Mouse (Mus musculus) heart, adult 2 months (tissue): Measurements from ENCODE around the gene Tspan4. TPM values are rescaled to one million over a fixed set of nuclear protein-coding genes. Genes with fewer than 3 reads are reported as not detected.
A peak's percentile ranks its signal among the peaks of the same experiment; 100 is the strongest.

Experiments
- DNase-seq, 2 experiments: peaks; one replicate each; pipeline ENCODE4 v3.0.0; 2021
- H3K27ac ChIP-seq: fragments of 200-600 bp; 2 replicates; pipeline ENCODE4 v1.8.1; 2022
- H3K27me3 ChIP-seq: fragments of 200-500 bp; 2 replicates; pipeline ENCODE4 v1.6.1; 2012; ENCODE audit warnings: mild to moderate bottlenecking, low read length, inconsistent platforms, mixed read lengths; ENCODE audit not compliant: control insufficient read depth, insufficient read depth
- H3K36me3 ChIP-seq: fragments of 200-500 bp; 2 replicates; pipeline ENCODE4 v1.6.1; 2012; ENCODE audit warnings: low read length, inconsistent platforms; ENCODE audit not compliant: control insufficient read depth, insufficient read depth
- H3K4me1 ChIP-seq: fragments of 200-500 bp; 2 replicates; pipeline ENCODE4 v1.6.1; 2011; ENCODE audit warnings: low read length; ENCODE audit not compliant: control insufficient read depth, insufficient read depth
- H3K4me3 ChIP-seq: fragments of 200-600 bp; 2 replicates; pipeline ENCODE4 v1.8.1; 2022
- H3K79me2 ChIP-seq: fragments of 200-500 bp; replicated peaks from 2 replicates; pipeline ENCODE4 v1.6.1; 2012; ENCODE audit warnings: mild to moderate bottlenecking, inconsistent platforms, low read length, moderate library complexity, mixed read lengths; ENCODE audit not compliant: control insufficient read depth, insufficient read depth
- H3K9ac ChIP-seq: fragments of 200-500 bp; 2 replicates; pipeline ENCODE4 v1.6.1; 2012; ENCODE audit warnings: low read depth, mild to moderate bottlenecking, control low read depth, inconsistent platforms, low read length, mixed read lengths
- CTCF ChIP-seq: fragments of 200-600 bp; IDR thresholded peaks from 2 replicates; pipeline ENCODE4 v1.8.1; 2022; ENCODE audit warnings: antibody characterized with exemption, mild to moderate bottlenecking, moderate library complexity
- EP300 ChIP-seq: fragments of 200-500 bp; IDR thresholded peaks from 2 replicates; pipeline ENCODE4 v1.6.1; 2011; ENCODE audit warnings: low read depth, low read length, control low read depth; ENCODE audit not compliant: insufficient read depth
- POLR2A ChIP-seq: fragments of 200-500 bp; IDR thresholded peaks from 2 replicates; pipeline ENCODE4 v1.6.1; 2011; ENCODE audit warnings: mild to moderate bottlenecking, low read depth, low read length, control low read depth; ENCODE audit not compliant: insufficient read depth
- WGBS: fragments of 180-500 bp; shearing (Covaris S2); methylation state at CpG from one replicate; pipeline ENCODE4 v1.1.7; 2018; 5-methylcytosine and 5-hydroxymethylcytosine counted together
- intact Hi-C: fragments of 180-260 bp; cut with DNase I; formaldehyde crosslinking; loops from one replicate; pipeline ENCODE4 v1.15.1; 2025
- polyA plus RNA-seq: library from polyadenylated mRNA; depleted of rRNA; stranded (reverse); fragments of >200 nt; gene quantifications from 2 replicates; pipeline ENCODE4 v1.2.3, GENCODE M21; 2012
- total RNA-seq, 2 experiments: library from RNA; stranded (reverse); gene quantifications; 2 replicates each; pipeline ENCODE4 v1.2.3; 2021

Tspan4 gene
- total and polyA plus RNA-seq, 3 experiments: 17.1 to 77.5 (median 40.0) TPM

DNA sequence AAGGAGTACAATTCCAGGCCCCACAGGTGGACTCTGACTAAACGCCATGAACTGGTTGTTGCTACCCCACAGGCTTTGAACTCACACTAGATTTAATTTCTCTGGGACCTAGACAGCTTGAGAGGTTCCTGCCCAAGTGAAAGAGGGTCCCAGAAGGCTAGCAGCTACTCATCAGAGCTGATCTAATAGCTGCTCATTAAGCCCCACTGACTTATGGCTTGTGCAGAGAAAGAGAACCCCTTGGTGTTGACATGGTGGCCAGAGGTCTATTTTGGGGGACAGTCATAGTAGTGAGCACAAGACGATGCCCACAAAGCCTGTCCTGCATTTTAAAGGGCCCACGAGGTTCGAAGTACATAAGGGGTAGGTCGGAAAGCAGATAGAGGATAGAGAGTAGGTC lies 880 bp upstream of the Tspan4 start:
- intact Hi-C loops: no loop called here
- Histone ChIP-seq H3K27ac (peak overlapping the region; percentile 91; the same call in 1 of the 2 replicates), H3K4me1 (peaks cover 19% of the 10 kb centered on the region), H3K9ac (peak overlapping the region; percentile 81), H3K36me3 (no peaks in the 10 kb centered on the region), H3K4me3 (peak overlapping the region; percentile 95), H3K27me3 (no peaks in the 10 kb centered on the region), H3K79me2 (no peaks in the 10 kb centered on the region; the same call in 1 of the 2 replicates)
- TF ChIP-seq CTCF (no peak), EP300 (no peak), POLR2A (no peak)
- 3% methylated on average over 5 of the region's 5 CpGs for WGBS
- no peak for DNase-seq

GRCm38 (mm10) chr7:141475805-141476158 lies 742 bp downstream of the Tspan4 start:
- Histone ChIP-seq H3K9ac (peak overlapping the region; percentile 81), H3K27ac (peak overlapping the region; percentile 91), H3K4me1 (peaks cover 18% of the 10 kb centered on the region), H3K27me3 (no peaks in the 10 kb centered on the region), H3K4me3 (peak overlapping the region; percentile 95), H3K79me2 (no peaks in the 10 kb centered on the region; the same call in 1 of the 2 replicates), H3K36me3 (no peaks in the 10 kb centered on the region)
- TF ChIP-seq POLR2A (no peak), CTCF (no peak), EP300 (no peak)
- WGBS: 1% methylated on average over 12 of the region's 12 CpGs
- DNase-seq: no peak
- intact Hi-C loops: no loop called here

DNA sequence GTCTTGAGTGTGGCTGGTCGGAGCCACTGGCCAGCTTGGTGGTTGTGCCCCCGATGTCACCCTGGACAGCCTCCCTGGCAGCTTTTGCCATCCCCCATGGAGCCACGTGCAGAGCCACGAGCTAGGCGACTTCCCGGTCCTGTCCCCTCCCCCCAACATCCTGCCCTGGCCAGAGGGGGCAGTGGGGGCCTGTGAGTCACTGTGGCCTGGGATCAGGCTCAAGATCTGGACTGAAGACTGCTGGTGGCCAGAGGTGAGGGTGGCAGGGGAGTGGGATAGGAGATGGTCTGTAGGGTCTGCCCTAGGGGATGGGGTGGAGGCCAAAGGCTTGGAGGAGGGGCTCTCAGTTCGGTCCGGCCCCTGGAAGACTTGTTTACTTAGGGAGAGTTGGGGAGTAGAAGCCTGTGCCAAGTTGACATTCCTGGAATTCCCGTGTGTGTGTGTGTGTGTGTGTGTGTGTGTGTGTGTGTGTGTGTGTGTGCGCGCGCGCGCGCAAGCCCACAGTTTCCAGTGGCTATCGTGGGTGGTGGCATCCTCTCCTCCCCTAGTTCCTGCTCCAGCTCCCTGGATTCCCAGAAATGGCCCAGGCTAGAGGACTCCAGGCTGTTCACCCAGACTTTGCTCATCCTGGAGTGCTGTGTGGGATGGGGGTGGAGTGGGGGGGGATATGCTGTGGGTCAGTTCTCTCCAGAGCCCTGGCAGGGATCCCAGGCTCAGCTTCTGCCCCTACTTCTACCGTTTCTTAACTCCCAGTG lies 1.4 kb downstream of the Tspan4 start:
- Histone ChIP-seq H3K4me1 (peaks cover 23% of the 10 kb centered on the region), H3K36me3 (no peaks in the 10 kb centered on the region), H3K4me3 (peak overlapping the region; percentile 95), H3K79me2 (no peaks in the 10 kb centered on the region; the same call in 1 of the 2 replicates), H3K27me3 (no peaks in the 10 kb centered on the region), H3K27ac (peak overlapping the region; percentile 91), H3K9ac (peak overlapping the region; percentile 81)
- WGBS: 0% methylated on average over 12 of the region's 17 CpGs
- peak; percentile 90 to 91 for DNase-seq
- intact Hi-C loops: no loop called here
- TF ChIP-seq EP300 (peak; percentile 86; the same call in 1 of the 2 replicates), POLR2A (peak; percentile 71), CTCF (peak; percentile 53)

DNA sequence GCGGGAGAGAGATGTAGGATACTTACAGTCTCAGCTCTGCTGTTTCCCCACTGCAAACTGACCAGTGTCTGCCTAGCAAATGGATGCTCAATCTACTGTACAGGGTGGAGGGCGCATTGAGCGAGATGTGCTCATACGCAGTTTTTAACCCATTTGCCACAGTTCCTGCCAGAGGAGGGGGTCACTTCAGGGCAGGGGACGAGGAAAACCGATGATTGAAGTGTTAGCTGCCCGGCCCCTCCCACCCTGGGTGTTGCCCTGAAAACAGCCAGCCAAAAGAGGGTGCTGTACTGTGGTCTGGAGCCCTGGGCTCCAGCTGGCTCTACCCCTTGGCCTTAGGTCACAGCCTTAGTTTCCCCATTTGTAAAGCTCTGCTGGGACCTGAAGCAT lies 1.9 kb downstream of the Tspan4 start:
- Histone ChIP-seq H3K79me2 (no peaks in the 10 kb centered on the region; the same call in 1 of the 2 replicates), H3K4me3 (peak overlapping the region; percentile 95), H3K36me3 (no peaks in the 10 kb centered on the region), H3K9ac (peak overlapping the region; percentile 81), H3K27ac (peak overlapping the region; percentile 91), H3K4me1 (peaks cover 23% of the 10 kb centered on the region), H3K27me3 (no peaks in the 10 kb centered on the region)
- TF ChIP-seq CTCF (peak; percentile 24; the same call in 1 of the 2 replicates), POLR2A (no peak), EP300 (no peak)
- no peak for DNase-seq
- intact Hi-C loops: no loop called here
- 11% methylated on average over 7 of the region's 7 CpGs for WGBS

DNA sequence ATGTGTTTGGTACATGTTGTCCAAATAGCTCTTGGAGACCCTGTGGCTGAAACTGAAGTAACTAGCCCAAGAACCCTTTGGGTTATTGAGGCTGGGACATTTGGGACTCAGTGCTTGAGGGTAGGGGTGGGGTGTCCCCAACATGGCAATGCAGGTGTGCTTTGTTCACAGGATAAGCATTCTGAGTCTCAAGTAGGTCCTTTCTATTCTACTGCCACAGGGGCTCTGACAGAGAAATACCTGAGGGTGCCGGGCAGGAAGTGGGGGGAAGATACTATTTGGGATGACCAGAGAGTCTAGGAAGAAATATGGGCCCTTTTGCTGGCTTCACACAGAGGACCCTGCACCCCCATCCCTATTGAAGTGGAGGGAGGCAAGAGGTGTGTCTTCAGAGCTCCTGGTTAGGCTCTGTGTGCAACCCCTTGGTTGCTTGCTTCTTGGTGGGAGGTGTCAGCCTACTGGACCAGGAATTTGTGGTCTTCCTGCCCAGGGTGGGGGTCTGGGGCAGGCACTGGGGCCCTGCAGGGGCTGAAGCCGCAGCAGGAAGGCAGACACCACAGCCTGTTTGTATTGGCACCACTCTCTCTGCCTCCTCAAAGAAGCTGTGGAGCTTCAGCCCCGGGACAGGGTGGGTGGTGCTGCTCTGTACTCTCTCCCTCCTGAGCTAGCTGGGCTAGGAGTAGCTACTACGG lies 2.7 kb downstream of the Tspan4 start:
- Histone ChIP-seq H3K27me3 (no peaks in the 10 kb centered on the region), H3K4me1 (peaks cover 27% of the 10 kb centered on the region), H3K79me2 (peaks cover 2% of the 10 kb centered on the region; the same call in 1 of the 2 replicates), H3K9ac (peak overlapping the region; percentile 81), H3K4me3 (peak overlapping the region; percentile 11; the same call in 1 of the 2 replicates), H3K36me3 (no peaks in the 10 kb centered on the region), H3K27ac (peak overlapping the region; percentile 91)
- intact Hi-C loops: no loop called here
- TF ChIP-seq EP300 (no peak), POLR2A (no peak), CTCF (no peak)
- 38% methylated on average over 4 of the region's 4 CpGs for WGBS
- DNase-seq: no peak
